Mouse (Mus musculus) mouse embryonic stem cell (cell line): ENCODE measurements at regions not wholly inside any gene's neighbourhood (a gene's known extent, or its start where the extent isn't known, plus 50 kb on each side); places are given as distances from the start of the nearest gene placed in this dataset.
"Not testable (repeated sequence)": the region's sequence is repeated elsewhere in the genome, so short reads cannot be mapped to it uniquely, and the experiment has no call there.

ENCODE experiments used
- in situ Hi-C, 2 experiments: fragments of 300-500 bp; cut with MboI; formaldehyde crosslinking; loops; 1 replicate in 1 of 2; 3 replicates in 1 of 2; pipeline ENCODE4 v1.14.3; 2019 to 2020; ENCODE audit warnings: low sequenced_read_pairs in 2 of 2, low pct_unique_long_range_greater_than_20kb in 1 of 2, mixed read lengths in 1 of 2; ENCODE audit not compliant: unreplicated experiment in 1 of 2

- in situ Hi-C loops = no loop called here
Observed at GRCm38 (mm10) chr1:35864246-35864645, 204.0 kb upstream of the Hs6st1 start.

GRCm38 (mm10) chr1:35865263-35865662 is 202.9 kb upstream of the Hs6st1 start:
- in situ Hi-C loops = no loop called here

GRCm38 (mm10) chr1:35866643-35867042 is 201.6 kb upstream of the Hs6st1 start:
- in situ Hi-C loops = no loop called here

- in situ Hi-C loops = no loop called here
Observed at GRCm38 (mm10) chr1:35869381-35870143, 198.6 kb upstream of the Hs6st1 start.

- in situ Hi-C loops = no loop called here
Observed at GRCm38 (mm10) chr1:35870144-35870827, 197.9 kb upstream of the Hs6st1 start.

- in situ Hi-C loops = no loop called here
Observed at GRCm38 (mm10) chr1:35873038-35873437, 195.2 kb upstream of the Hs6st1 start.

GRCm38 (mm10) chr1:35875210-35875811 is 192.9 kb upstream of the Hs6st1 start:
- in situ Hi-C loops = no loop called here

GRCm38 (mm10) chr1:35878426-35878825 is 189.8 kb upstream of the Hs6st1 start:
- in situ Hi-C loops = no loop called here

GRCm38 (mm10) chr1:35879388-35880093 is 188.7 kb upstream of the Hs6st1 start:
- in situ Hi-C loops = no loop called here

- in situ Hi-C loops = no loop called here
Observed at GRCm38 (mm10) chr1:35880562-35881265, 187.5 kb upstream of the Hs6st1 start.

GRCm38 (mm10) chr1:35881521-35881920 is 186.7 kb upstream of the Hs6st1 start:
- in situ Hi-C loops = no loop called here

- in situ Hi-C loops = no loop called here
Observed at GRCm38 (mm10) chr1:35882101-35882500, 186.1 kb upstream of the Hs6st1 start.

- in situ Hi-C loops = no loop called here
Observed at GRCm38 (mm10) chr1:35889731-35890499, 178.3 kb upstream of the Hs6st1 start.

GRCm38 (mm10) chr1:35890500-35890900 is 177.7 kb upstream of the Hs6st1 start:
- in situ Hi-C loops = no loop called here

GRCm38 (mm10) chr1:35899536-35899935 is 168.7 kb upstream of the Hs6st1 start:
- in situ Hi-C loops = no loop called here

GRCm38 (mm10) chr1:35904001-35904547 is 164.1 kb upstream of the Hs6st1 start:
- in situ Hi-C loops = no loop called here

- in situ Hi-C loops = no loop called here
Observed at GRCm38 (mm10) chr1:35913551-35913950, 154.6 kb upstream of the Hs6st1 start.

- in situ Hi-C loops = not testable (repeated sequence)
Observed at GRCm38 (mm10) chr1:35914175-35914574, 154.0 kb upstream of the Hs6st1 start.
